Mouse (Mus musculus) bone marrow macrophage, adult 2 months (primary cell): ENCODE measurements around the gene 5830411N06Rik.

Experiments
- CTCF ChIP-seq: IDR thresholded peaks from 2 replicates; pipeline ENCODE4 v1.5.1; 2012; ENCODE audit warnings: low read depth, mild to moderate bottlenecking, low read length, moderate library complexity
- POLR2A ChIP-seq: IDR thresholded peaks from 2 replicates; pipeline ENCODE4 v1.6.1; 2012; ENCODE audit warnings: mild to moderate bottlenecking, low read depth, low read length, borderline replicate concordance

DNA sequence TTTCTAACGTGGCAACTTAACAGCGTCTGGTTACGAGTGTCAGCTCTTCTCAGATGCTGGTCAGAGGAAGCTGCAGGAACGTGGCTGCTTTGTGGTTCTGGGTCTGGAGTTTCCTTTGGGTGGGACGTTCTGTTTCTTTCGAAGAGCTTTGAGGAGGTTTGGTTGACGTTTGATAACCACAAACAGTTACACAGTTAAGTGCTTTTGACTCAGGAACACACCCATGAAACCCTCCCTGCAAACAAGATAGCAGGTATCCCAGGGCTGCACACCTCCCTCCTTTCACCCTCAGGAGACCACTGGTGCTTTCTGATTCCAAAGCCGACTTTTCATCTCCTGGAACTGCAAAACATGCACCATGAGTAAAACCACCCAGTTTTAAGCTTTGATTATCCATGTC is 38.9 kb upstream of the 5830411N06Rik start:
- TF ChIP-seq CTCF, result no peak
- no peak for TF ChIP-seq POLR2A
